7 mouse cellular contexts compared by ENCODE assay signal in genomic region chr17:80728062-80728858, GRCm38 (mm10). TPM values are rescaled to one million over a fixed set of nuclear protein-coding genes. Genes with fewer than 3 reads are reported as not detected.
DNase-seq lines count a peak whose midpoint lies in the region; ATAC-seq lines count a peak whose summit lies in the region.

TSS of gene Map4k3 (minus strand) at chr17:80728485.

- peak within 1 kb of the TSS; percentile 79 for H3K4me2 ChIP-seq in intestine, embryonic 16.5 days (ENCODE audit: low read depth, low read length)
- H3K4me2 ChIP-seq in midbrain, embryonic 11.5 days, result peak within 1 kb of the TSS; percentile 68

- H3K4me3 ChIP-seq in intestine, embryonic 16.5 days (ENCODE audit: low read length), result peak within 1 kb of the TSS; percentile 97
- peak within 1 kb of the TSS; percentile 92 for H3K4me3 ChIP-seq in midbrain, embryonic 11.5 days (ENCODE audit: low read depth, low read length)

- H3K9ac ChIP-seq in intestine, embryonic 16.5 days (ENCODE audit: low read depth, low read length), result peak within 1 kb of the TSS; percentile 98
- H3K9ac ChIP-seq in midbrain, embryonic 11.5 days (ENCODE audit: low read length), result peak within 1 kb of the TSS; percentile 94

- peak; percentile 94 for ATAC-seq in intestine, embryonic 16.5 days
- ATAC-seq in midbrain, embryonic 11.5 days (ENCODE audit: low FRiP score), result peak; percentile 94

- H3K27ac ChIP-seq in intestine, embryonic 16.5 days (ENCODE audit: low read length), result peak within 1 kb of the TSS; percentile 99
- H3K27ac ChIP-seq in midbrain, embryonic 11.5 days (ENCODE audit: low read depth, low read length), result peak within 1 kb of the TSS; percentile 91

- H3K27me3 ChIP-seq in intestine, embryonic 16.5 days (replicated peaks; ENCODE audit: control insufficient read depth, insufficient read depth, low read length), result no peaks in the 10 kb centered on the region
- H3K27me3 ChIP-seq in midbrain, embryonic 11.5 days (ENCODE audit: control insufficient read depth, insufficient read depth, low read length), result no peaks in the 10 kb centered on the region

- DNase-seq in adipocyte (ENCODE audit: low spot score), result peak; percentile 85
- DNase-seq in embryo, embryonic 10.5 days (ENCODE audit: low spot score), result peak; percentile 84
- peak; percentile 76 to 88 for DNase-seq in gastrocnemius, postnatal 4 days (ENCODE audit: low spot score in 2 of 2)
- peak; percentile 90 for DNase-seq in left cerebral cortex, postnatal 4 days
- peak; percentile 98 for DNase-seq in midbrain, embryonic 11.5 days (ENCODE audit: low spot score, missing footprints)
- DNase-seq in skeletal muscle tissue, adult 2 months (ENCODE audit: low read depth, low spot score), result peak; percentile 57

- peaks cover 13% of the 10 kb centered on the region for H3K4me1 ChIP-seq in intestine, embryonic 16.5 days (ENCODE audit: control insufficient read depth, insufficient read depth, low read length)
- peaks cover 11% of the 10 kb centered on the region for H3K4me1 ChIP-seq in midbrain, embryonic 11.5 days (ENCODE audit: control insufficient read depth, insufficient read depth, low read length)

- WGBS in intestine, embryonic 16.5 days, result under 1% methylated on average over 51 of the region's 64 CpGs
- under 1% methylated on average over 44 of the region's 64 CpGs for WGBS in midbrain, embryonic 11.5 days

- no peaks in the 10 kb centered on the region for H3K9me3 ChIP-seq in intestine, embryonic 16.5 days (ENCODE audit: control insufficient read depth, low read length)
- H3K9me3 ChIP-seq in midbrain, embryonic 11.5 days (ENCODE audit: control insufficient read depth, low read length), result no peaks in the 10 kb centered on the region

- 0 out of 2 replicates have a peak, but pooled peaks cover 2% of the 10 kb centered on the region for H3K36me3 ChIP-seq in intestine, embryonic 16.5 days (ENCODE audit: control insufficient read depth, insufficient read depth, low read length)
- no peaks in the 10 kb centered on the region for H3K36me3 ChIP-seq in midbrain, embryonic 11.5 days (ENCODE audit: control insufficient read depth, insufficient read depth, low read length)

- intact Hi-C loops in left cerebral cortex, postnatal 4 days (cut with DNase I), result loop anchor here (10.0 kb wide), 1 partner anchor 103 kb away; no protein-coding TSS in a partner anchor

RNA-seq across cellular contexts. Expression of gene Map4k3, which starts in this region (rescaled TPM):
- 10 to 100 TPM; 32.7 to 38.2 TPM for total RNA-seq in gastrocnemius, postnatal 4 days (2021)
- 15.2 and 16.9 TPM in 2 replicates for polyA plus RNA-seq in intestine, embryonic 16.5 days (2015; fragmentation: Nextera tagmentation; extraction: Ambion mirVana)
- 10 to 100 TPM; 67.7 to 72.9 TPM for total RNA-seq in left cerebral cortex, postnatal 4 days (2021)
- polyA plus RNA-seq in midbrain, embryonic 11.5 days (2014; fragmentation: Nextera tagmentation; extraction: Ambion mirVana), result 28.2 and 29.9 TPM in 2 replicates

Comparison
In these comparisons a context has a peak if more than half of its experiments do, and no peak if none do; other contexts are left out.
1. Peak in every context shown above with its lines: DNase-seq, ATAC-seq, H3K4me3 ChIP-seq and H3K27ac ChIP-seq.